Mouse (Mus musculus) left cerebral cortex, adult 8-10 months (tissue): ENCODE data around the gene Usp2. TPM values are rescaled to one million over a fixed set of nuclear protein-coding genes. Genes with fewer than 3 reads are reported as not detected.

Experiments
- total RNA-seq, 4 experiments: library from RNA; stranded (reverse); gene quantifications; 2 replicates each; pipeline ENCODE4 v1.2.4; 2022

Usp2 gene
- total RNA-seq, 4 experiments from 2014 or later = 118 to 172 (median 123) TPM

Other genes starting within 250 kb of the Usp2 start
- 1,000 to 10,000 TPM in 2 of 4 experiments, 100 to 1,000 TPM in 2; 845 to 4,044 (median 2,168) TPM for gene Thy1, start 23.6 kb upstream of the Usp2 start, total RNA-seq
- gene Mfrp, start 34.7 kb downstream of the Usp2 start, total RNA-seq = 1 to 10 TPM in 2 of 4 experiments, under 1 TPM in 2; 0.30 to 3.6 (median 0.95) TPM
- 10 to 100 TPM; 24.1 to 32.7 (median 26.3) TPM for gene C1qtnf5, start 40.2 kb downstream of the Usp2 start, total RNA-seq
- under 1 TPM in 2 of 4 experiments, not detected in 2; 0.67 to 0.78 TPM for gene Gm49380, start 46.5 kb downstream of the Usp2 start, total RNA-seq
- gene Rnf26, start 46.5 kb downstream of the Usp2 start, total RNA-seq = 10 to 100 TPM; 26.9 to 33.4 (median 30.6) TPM
- gene Mcam, start 67.4 kb downstream of the Usp2 start, total RNA-seq = 10 to 100 TPM; 12.0 to 15.2 (median 13.9) TPM
- gene Cbl, start 167.0 kb downstream of the Usp2 start, total RNA-seq = 10 to 100 TPM; 48.8 to 55.0 (median 52.5) TPM
- gene Ccdc153, start 173.7 kb downstream of the Usp2 start, total RNA-seq = 1 to 10 TPM; 1.6 to 3.9 (median 3.4) TPM
- gene Pdzd3, start 184.4 kb downstream of the Usp2 start, total RNA-seq = under 1 TPM; 0.38 to 0.76 (median 0.67) TPM
- gene Nlrx1, start 201.6 kb downstream of the Usp2 start, total RNA-seq = 10 to 100 TPM; 10.6 to 13.8 (median 11.8) TPM
- 10 to 100 TPM; 57.0 to 65.5 (median 58.8) TPM for gene Abcg4, start 221.6 kb downstream of the Usp2 start, total RNA-seq
- gene Hinfp, start 238.7 kb downstream of the Usp2 start, total RNA-seq = 10 to 100 TPM; 30.2 to 34.9 (median 33.3) TPM